In genomic region chr15:93517022-93517565, GRCm38 (mm10) we compare ENCODE assay signal across 10 mouse cellular contexts.
DNase-seq lines count a peak whose midpoint lies in the region; ATAC-seq lines count a peak whose summit lies in the region.
"Had no signal": no experiment of that assay in that cellular context is flagged by ENCODE, and none has a peak within 500 bp of the region (broad histone marks: within the 10 kb centered on the region; RNA-seq: fewer than 3 reads in every experiment).

No protein-coding gene starts in this region.

- H3K9ac ChIP-seq in neural tube, embryonic 12.5 days, result no peak overlapping the region
- H3K9ac ChIP-seq in lung, embryonic 15.5 days, result no peak overlapping the region

- peak; percentile 33 to 40 for DNase-seq in heart, adult 9 months (ENCODE audit: low spot score in 2 of 2)
- no peak for DNase-seq in heart, adult 11 months
- no peak for DNase-seq in neural tube, embryonic 10.5 days (ENCODE audit: extremely low spot score, low spot score)
- no peak for DNase-seq in spleen, postnatal 4 days (ENCODE audit: low spot score in 2 of 2)
- no peak for DNase-seq in left cerebral cortex, adult 8-10 months (ENCODE audit: low spot score in 2 of 2)
- DNase-seq: embryo, embryonic 11 days had no signal

- no peaks in the 10 kb centered on the region for H3K9me3 ChIP-seq in neural tube, embryonic 12.5 days
- H3K9me3 ChIP-seq in lung, embryonic 15.5 days, result no peaks in the 10 kb centered on the region

- H3K27me3 ChIP-seq in neural tube, embryonic 12.5 days (replicated peaks), result peaks cover 18% of the 10 kb centered on the region; the same call in 1 of the 2 replicates
- H3K27me3 ChIP-seq in lung, embryonic 15.5 days, result no peaks in the 10 kb centered on the region

- ATAC-seq in neural tube, embryonic 12.5 days (ENCODE audit: low FRiP score, low read depth), result no peak
- ATAC-seq in lung, embryonic 15.5 days (ENCODE audit: borderline replicate concordance, extremely low read depth, low FRiP score, low TSS enrichment), result no peak
- ATAC-seq in megakaryocyte-erythroid progenitor cell, adult 5-6 weeks (replicated peaks; ENCODE audit: low FRiP score, low TSS enrichment, poor library complexity, severe bottlenecking), result no peak

- H3K4me2 ChIP-seq in neural tube, embryonic 12.5 days (replicated peaks), result peak overlapping the region; percentile 99; the same call in 1 of the 2 replicates
- peak overlapping the region; percentile 86 for H3K4me2 ChIP-seq in lung, embryonic 15.5 days
- H3K4me2 ChIP-seq: midbrain, embryonic 11.5 days had no signal

- no peak overlapping the region for H3K4me3 ChIP-seq in neural tube, embryonic 12.5 days
- H3K4me3 ChIP-seq in lung, embryonic 15.5 days, result no peak overlapping the region; the same call in 1 of the 2 replicates

- peaks cover 29% of the 10 kb centered on the region for H3K4me1 ChIP-seq in neural tube, embryonic 12.5 days
- peaks cover 55% of the 10 kb centered on the region for H3K4me1 ChIP-seq in lung, embryonic 15.5 days

- H3K36me3 ChIP-seq in neural tube, embryonic 12.5 days, result no peaks in the 10 kb centered on the region
- H3K36me3 ChIP-seq in lung, embryonic 15.5 days, result no peaks in the 10 kb centered on the region

- no peak overlapping the region for H3K27ac ChIP-seq in neural tube, embryonic 12.5 days
- peak overlapping the region; percentile 95 for H3K27ac ChIP-seq in lung, embryonic 15.5 days

- 73% methylated on average over 11 of the region's 11 CpGs for WGBS in neural tube, embryonic 12.5 days
- WGBS in lung, embryonic 15.5 days, result 67% methylated on average over 11 of the region's 11 CpGs

Comparison
In these comparisons a context has a peak if more than half of its experiments do, and no peak if none do; other contexts are left out.
1. DNase-seq: peak in heart, adult 9 months (2 of 2); none in heart, adult 11 months (single experiment), neural tube, embryonic 10.5 days (single experiment), spleen, postnatal 4 days (0 of 2) and left cerebral cortex, adult 8-10 months (0 of 2).